Mouse (Mus musculus): ENCODE measurements around the gene Fstl4. TPM values are rescaled to one million over a fixed set of nuclear protein-coding genes. Genes with fewer than 3 reads are reported as not detected.
A peak's percentile ranks its signal among the peaks of the same experiment; 100 is the strongest.

Fstl4 gene
- polyA plus RNA-seq, 1 experiment = 0.18 TPM

- Histone ChIP-seq H3K36me3 (ENCODE audit: control insufficient read depth, insufficient read depth, low read length) (no peaks in the 10 kb centered on the region), H3K4me1 (replicated peaks; ENCODE audit: control insufficient read depth, insufficient read depth, low read length) (peaks cover 24% of the 10 kb centered on the region), H3K27ac (ENCODE audit: control insufficient read depth, insufficient read depth, low read length) (peak overlapping the region; percentile 82), H3K4me3 (ENCODE audit: control insufficient read depth, insufficient read depth, low read length) (no peak overlapping the region), H3K27me3 (ENCODE audit: control insufficient read depth, insufficient read depth, low read length) (no peaks in the 10 kb centered on the region)
- DNase-seq = peak; percentile 53
- WGBS = 29% methylated on average over 6 of the region's 6 CpGs
- TF ChIP-seq CTCF (IDR thresholded peaks at IDR 0.05; ENCODE audit: borderline replicate concordance, control insufficient read depth, extremely low read depth, insufficient read depth, low read length, poor library complexity) (no peak), POLR2A (IDR thresholded peaks at IDR 0.05; ENCODE audit: control insufficient read depth, extremely low read depth, insufficient read depth, low read length, poor library complexity) (no peak)
These were observed 122.3 kb downstream of the Fstl4 start for GRCm38 (mm10) chr11:52886559-52887303.

GRCm38 (mm10) chr11:52888150-52888549 is 123.7 kb downstream of the Fstl4 start:
- Histone ChIP-seq H3K36me3 (ENCODE audit: control insufficient read depth, insufficient read depth, low read length) (no peaks in the 10 kb centered on the region), H3K4me1 (replicated peaks; ENCODE audit: control insufficient read depth, insufficient read depth, low read length) (peaks cover 24% of the 10 kb centered on the region), H3K27me3 (ENCODE audit: control insufficient read depth, insufficient read depth, low read length) (no peaks in the 10 kb centered on the region), H3K27ac (ENCODE audit: control insufficient read depth, insufficient read depth, low read length) (no peak overlapping the region), H3K4me3 (ENCODE audit: control insufficient read depth, insufficient read depth, low read length) (no peak overlapping the region)
- no peak for TF ChIP-seq POLR2A (IDR thresholded peaks at IDR 0.05; ENCODE audit: control insufficient read depth, extremely low read depth, insufficient read depth, low read length, poor library complexity)
- no peak for DNase-seq
- 49% methylated on average over 6 of the region's 6 CpGs for WGBS

- no peak overlapping the region for H3K27ac ChIP-seq (ENCODE audit: control insufficient read depth, insufficient read depth, low read length)
- peaks cover 24% of the 10 kb centered on the region for H3K4me1 ChIP-seq (replicated peaks; ENCODE audit: control insufficient read depth, insufficient read depth, low read length)
- DNase-seq = no peak
- no peaks in the 10 kb centered on the region for H3K36me3 ChIP-seq (ENCODE audit: control insufficient read depth, insufficient read depth, low read length)
- TF ChIP-seq CTCF (IDR thresholded peaks at IDR 0.05; ENCODE audit: borderline replicate concordance, control insufficient read depth, extremely low read depth, insufficient read depth, low read length, poor library complexity) = no peak
- no peak for TF ChIP-seq POLR2A (IDR thresholded peaks at IDR 0.05; ENCODE audit: control insufficient read depth, extremely low read depth, insufficient read depth, low read length, poor library complexity)
- 89% methylated on average over 4 of the region's 4 CpGs for WGBS
- no peaks in the 10 kb centered on the region for H3K27me3 ChIP-seq (ENCODE audit: control insufficient read depth, insufficient read depth, low read length)
- H3K4me3 ChIP-seq (ENCODE audit: control insufficient read depth, insufficient read depth, low read length) = no peak overlapping the region
These were observed 125.1 kb downstream of the Fstl4 start for GRCm38 (mm10) chr11:52889527-52889926.

GRCm38 (mm10) chr11:52890156-52890555 is 125.7 kb downstream of the Fstl4 start:
- 85% methylated on average over 7 of the region's 7 CpGs for WGBS
- no peak overlapping the region for H3K27ac ChIP-seq (ENCODE audit: control insufficient read depth, insufficient read depth, low read length)
- TF ChIP-seq CTCF (IDR thresholded peaks at IDR 0.05; ENCODE audit: borderline replicate concordance, control insufficient read depth, extremely low read depth, insufficient read depth, low read length, poor library complexity) = no peak
- no peak for DNase-seq
- peaks cover 24% of the 10 kb centered on the region for H3K4me1 ChIP-seq (replicated peaks; ENCODE audit: control insufficient read depth, insufficient read depth, low read length)
- H3K36me3 ChIP-seq (ENCODE audit: control insufficient read depth, insufficient read depth, low read length) = no peaks in the 10 kb centered on the region
- no peak overlapping the region for H3K4me3 ChIP-seq (ENCODE audit: control insufficient read depth, insufficient read depth, low read length)
- H3K27me3 ChIP-seq (ENCODE audit: control insufficient read depth, insufficient read depth, low read length) = no peaks in the 10 kb centered on the region

- DNase-seq = no peak
- no peaks in the 10 kb centered on the region for H3K4me1 ChIP-seq (replicated peaks; ENCODE audit: control insufficient read depth, insufficient read depth, low read length)
- TF ChIP-seq POLR2A (IDR thresholded peaks at IDR 0.05; ENCODE audit: control insufficient read depth, extremely low read depth, insufficient read depth, low read length, poor library complexity) = no peak
- no peak for TF ChIP-seq CTCF (IDR thresholded peaks at IDR 0.05; ENCODE audit: borderline replicate concordance, control insufficient read depth, extremely low read depth, insufficient read depth, low read length, poor library complexity)
- no peak overlapping the region for H3K27ac ChIP-seq (ENCODE audit: control insufficient read depth, insufficient read depth, low read length)
- no peaks in the 10 kb centered on the region for H3K27me3 ChIP-seq (ENCODE audit: control insufficient read depth, insufficient read depth, low read length)
- 93% methylated on average over 5 of the region's 5 CpGs for WGBS
- no peaks in the 10 kb centered on the region for H3K36me3 ChIP-seq (ENCODE audit: control insufficient read depth, insufficient read depth, low read length)
- H3K4me3 ChIP-seq (ENCODE audit: control insufficient read depth, insufficient read depth, low read length) = no peak overlapping the region
These were observed 139.7 kb downstream of the Fstl4 start for GRCm38 (mm10) chr11:52904101-52904500.

- Histone ChIP-seq H3K27ac (ENCODE audit: control insufficient read depth, insufficient read depth, low read length) (no peak overlapping the region), H3K27me3 (ENCODE audit: control insufficient read depth, insufficient read depth, low read length) (no peaks in the 10 kb centered on the region), H3K36me3 (ENCODE audit: control insufficient read depth, insufficient read depth, low read length) (no peaks in the 10 kb centered on the region), H3K4me1 (replicated peaks; ENCODE audit: control insufficient read depth, insufficient read depth, low read length) (no peaks in the 10 kb centered on the region; the same call in 1 of the 2 replicates), H3K4me3 (ENCODE audit: control insufficient read depth, insufficient read depth, low read length) (no peak overlapping the region)
- no peak for DNase-seq
- WGBS = 67% methylated on average over 7 of the region's 7 CpGs
- TF ChIP-seq POLR2A (IDR thresholded peaks at IDR 0.05; ENCODE audit: control insufficient read depth, extremely low read depth, insufficient read depth, low read length, poor library complexity) (no peak), CTCF (IDR thresholded peaks at IDR 0.05; ENCODE audit: borderline replicate concordance, control insufficient read depth, extremely low read depth, insufficient read depth, low read length, poor library complexity) (no peak)
These were observed 146.4 kb downstream of the Fstl4 start for GRCm38 (mm10) chr11:52910788-52911187.

- no peak overlapping the region for H3K27ac ChIP-seq (ENCODE audit: control insufficient read depth, insufficient read depth, low read length)
These were observed 150.0 kb downstream of the Fstl4 start for GRCm38 (mm10) chr11:52914431-52914830.

More at GRCm38 (mm10) chr11:52914431-52914830, 150.0 kb downstream of the Fstl4 start:
- Histone ChIP-seq H3K27me3 (ENCODE audit: control insufficient read depth, insufficient read depth, low read length) (no peaks in the 10 kb centered on the region), H3K36me3 (ENCODE audit: control insufficient read depth, insufficient read depth, low read length) (no peaks in the 10 kb centered on the region), H3K4me3 (ENCODE audit: control insufficient read depth, insufficient read depth, low read length) (no peak overlapping the region), H3K4me1 (replicated peaks; ENCODE audit: control insufficient read depth, insufficient read depth, low read length) (peaks cover 3% of the 10 kb centered on the region)
- DNase-seq = no peak
- TF ChIP-seq POLR2A (IDR thresholded peaks at IDR 0.05; ENCODE audit: control insufficient read depth, extremely low read depth, insufficient read depth, low read length, poor library complexity) (no peak), CTCF (IDR thresholded peaks at IDR 0.05; ENCODE audit: borderline replicate concordance, control insufficient read depth, extremely low read depth, insufficient read depth, low read length, poor library complexity) (no peak)
- 29% methylated on average over 6 of the region's 6 CpGs for WGBS

Measured in thymus, adult 2 months (tissue).